Mouse (Mus musculus) hematopoietic multipotent progenitor cell, adult 10-12 weeks (in vitro differentiated cells): ENCODE results near the gene Mbd6. TPM values are rescaled to one million over a fixed set of nuclear protein-coding genes. Genes with fewer than 3 reads are reported as not detected.

Experiments used
- polyA plus RNA-seq: library from polyadenylated mRNA; stranded (reverse); fragments of >175 nt; gene quantifications from 2 replicates; pipeline ENCODE4 v1.2.3, GENCODE M21; 2012; ENCODE audit warnings: low replicate concordance

Gene Mbd6
- polyA plus RNA-seq = 232 and 753 TPM in 2 replicates

DNA sequence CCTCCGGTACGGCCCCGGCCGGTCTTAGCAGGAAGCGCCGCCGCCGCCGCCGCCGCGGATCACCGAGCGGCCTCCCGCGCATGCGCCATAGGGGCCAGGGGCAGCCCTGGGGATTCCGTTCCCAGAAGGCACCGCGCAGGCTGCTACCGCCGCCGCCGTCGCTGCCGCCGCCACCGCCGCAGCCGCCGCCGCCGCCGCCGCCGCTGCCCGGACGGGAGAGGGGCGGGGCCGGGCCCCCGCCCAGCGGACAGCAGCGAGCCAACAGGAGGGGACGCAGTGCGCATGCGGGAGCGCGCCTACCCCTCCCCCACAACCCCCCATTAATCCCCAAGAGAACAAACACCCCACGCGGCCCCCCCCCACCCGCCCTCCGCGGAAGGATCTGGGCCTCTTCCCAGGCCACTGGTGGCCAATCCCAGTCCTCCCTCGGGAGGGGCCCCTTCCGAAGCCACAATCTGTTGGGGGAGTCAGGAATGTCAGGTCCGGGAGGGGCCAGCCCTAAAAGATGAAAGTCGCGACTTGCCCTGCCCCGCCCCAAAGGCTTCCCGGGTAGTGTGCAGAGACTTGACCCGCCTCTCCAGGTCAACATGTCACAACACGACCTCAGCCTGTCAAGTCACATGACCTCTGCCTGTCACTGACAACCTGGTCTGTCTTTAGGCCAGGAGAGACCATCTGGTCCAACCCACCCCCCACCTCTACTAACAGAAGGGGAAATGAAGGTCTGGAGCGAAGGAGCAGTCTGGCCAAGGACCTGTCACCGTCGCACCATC is at the start of gene Mbd6:
Gene Mbd6, minus strand, starts transcription at position 219 of the 773 bp plus-strand sequence.

DNA sequence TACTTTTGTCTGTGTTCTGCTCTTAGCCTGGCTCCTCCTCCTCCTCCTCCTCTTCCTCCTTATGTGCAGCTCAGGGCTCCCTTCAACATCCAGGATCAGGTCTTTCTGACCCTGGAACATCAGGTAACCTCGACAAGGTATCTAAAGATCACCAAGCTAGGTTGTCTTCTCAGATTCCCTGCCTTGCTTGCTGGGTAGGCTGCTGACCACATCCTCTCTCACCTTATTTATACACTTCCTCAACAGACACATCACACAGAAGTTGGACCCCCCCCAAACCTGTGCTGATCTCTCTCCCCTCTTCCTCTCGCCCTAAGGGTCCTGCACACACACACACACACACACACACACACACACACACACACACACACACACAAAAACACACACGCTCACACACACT is 32.8 kb upstream of the Mbd6 start, which contains the start of gene Arhgap9:
Gene Arhgap9, plus strand, starts transcription at position 344 of the 400 bp plus-strand sequence.

DNA sequence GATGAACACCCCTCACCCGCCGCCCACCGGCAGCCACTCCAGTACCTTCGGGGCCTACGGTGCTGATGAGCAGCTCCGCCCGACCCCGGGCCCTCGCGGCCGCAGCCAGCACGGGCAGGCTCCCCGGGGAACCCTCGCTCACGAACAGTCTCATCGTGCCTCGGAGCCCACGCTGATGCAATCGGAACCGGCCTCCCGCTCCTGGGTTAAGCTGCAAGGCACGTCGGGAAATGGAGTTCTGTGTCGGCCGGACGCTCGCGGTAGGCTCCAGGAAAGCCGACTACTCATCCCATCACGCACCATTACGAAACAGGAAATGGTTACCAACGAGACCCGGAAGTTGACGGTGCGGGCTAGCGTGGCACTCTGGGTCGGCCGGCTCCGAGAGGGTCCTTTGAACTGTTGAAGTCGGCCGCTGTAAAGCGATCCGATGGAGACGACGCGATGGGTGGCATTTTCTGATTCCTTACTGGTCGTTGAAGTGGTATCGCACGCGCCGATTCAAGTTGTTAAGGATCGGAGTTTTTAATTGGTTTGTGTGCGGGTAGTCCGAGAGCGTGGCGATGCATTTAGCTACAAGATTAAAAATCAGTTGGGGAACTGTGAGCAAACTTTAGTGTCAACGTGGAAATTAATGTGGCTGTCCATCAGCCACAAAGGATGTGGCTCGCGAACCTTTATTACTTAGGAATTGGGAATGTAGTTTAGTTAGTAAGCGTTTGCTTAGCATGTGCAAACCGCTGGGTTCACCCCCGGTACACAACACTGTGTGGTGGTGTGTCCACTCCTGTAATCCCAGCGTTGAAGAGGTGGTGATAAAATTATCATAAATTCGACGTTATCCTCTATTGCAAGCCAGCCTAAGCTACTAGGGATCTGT is 22.9 kb upstream of the Mbd6 start, which contains the start of gene Mars:
Gene Mars, minus strand, starts transcription at position 311 of the 880 bp plus-strand sequence.

DNA sequence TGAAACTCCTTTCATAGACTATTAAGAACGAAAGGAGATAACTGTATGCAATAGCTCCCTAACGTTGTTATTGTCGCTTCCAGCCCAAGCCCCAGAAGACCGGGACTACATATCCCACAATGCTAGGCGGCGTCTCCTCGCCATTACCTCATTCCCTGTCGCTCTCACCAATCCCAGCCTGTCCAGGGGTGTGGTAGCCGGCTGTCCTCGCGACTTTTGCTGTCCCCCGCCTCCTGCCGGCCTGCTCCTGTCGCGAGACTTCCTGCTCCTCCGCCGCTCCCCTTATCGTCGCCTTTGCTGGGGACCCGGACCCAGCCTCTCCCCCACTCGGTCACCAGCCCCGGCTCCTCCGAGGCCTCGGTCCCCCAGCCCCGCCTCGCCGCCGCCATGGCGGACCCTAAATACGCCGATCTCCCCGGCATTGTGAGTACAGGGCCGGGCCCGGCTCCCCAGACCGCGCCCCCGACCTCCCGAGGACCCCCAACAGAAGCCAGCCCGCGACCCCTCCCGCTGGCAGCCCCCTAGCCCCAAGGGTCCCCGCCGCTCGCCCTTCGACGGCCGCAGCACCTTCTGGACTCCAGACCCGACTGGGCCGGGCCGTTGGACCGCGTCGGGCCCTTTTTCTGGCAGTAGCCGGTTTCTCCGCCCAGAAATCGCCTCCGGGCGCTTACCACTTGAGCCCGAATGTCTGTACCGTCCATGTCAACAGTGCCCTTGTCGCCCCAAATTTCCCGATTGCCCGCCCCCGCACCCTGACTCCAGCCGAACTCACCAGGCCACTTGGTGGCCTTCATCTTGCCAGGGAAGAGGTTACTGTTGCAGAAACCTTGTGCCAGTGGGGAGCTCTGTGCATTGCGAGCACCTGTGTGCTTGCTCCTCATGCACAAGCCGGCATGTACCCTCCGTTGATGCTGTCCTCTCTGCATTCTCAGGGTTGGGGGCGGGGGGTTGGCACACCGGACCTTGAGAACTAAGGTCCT is 22.4 kb downstream of the Mbd6 start, which contains the start of gene Dctn2:
Gene Dctn2, plus strand, starts transcription at position 257 of the 980 bp plus-strand sequence.

DNA sequence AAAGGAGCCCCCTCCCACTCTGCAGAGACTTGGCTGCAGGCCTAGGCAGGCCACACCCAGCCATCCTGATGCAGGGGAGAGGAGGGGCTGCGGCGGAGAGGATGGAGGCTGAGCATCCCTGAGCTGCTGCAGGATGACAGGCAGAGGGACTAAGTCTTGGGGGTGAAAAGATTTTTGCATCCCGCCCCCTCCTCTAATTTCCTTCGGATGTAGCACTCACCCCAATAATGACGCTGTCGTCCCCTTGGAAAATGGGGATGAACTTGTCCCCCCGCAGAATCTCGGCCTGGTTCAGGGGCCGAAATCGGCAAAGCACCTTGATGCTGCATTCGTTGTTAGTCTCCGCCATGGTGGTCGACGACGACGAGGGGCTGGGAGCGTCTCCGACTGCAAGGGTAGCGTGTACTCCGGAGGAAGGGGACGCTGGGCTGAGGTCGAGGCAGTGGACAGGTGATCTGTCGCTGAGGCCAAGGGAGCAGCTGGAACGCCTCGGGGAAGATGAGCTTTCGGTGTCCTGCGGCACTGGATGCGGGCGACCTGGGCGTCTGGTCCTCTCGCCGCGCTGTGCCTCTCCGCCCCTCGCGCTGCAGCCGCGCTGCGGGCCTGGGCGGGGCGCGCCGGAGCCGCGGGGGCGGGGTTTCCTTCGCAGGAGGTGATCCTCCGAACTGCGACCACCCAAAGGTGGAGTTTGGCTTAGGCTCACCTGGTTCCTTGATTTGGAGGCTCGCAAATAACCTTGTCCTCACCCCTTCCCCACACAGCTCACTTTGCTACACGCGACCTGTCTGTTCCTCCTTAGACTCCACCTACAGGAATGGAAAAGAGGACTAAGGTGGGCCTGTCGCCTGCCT is 26.0 kb downstream of the Mbd6 start, which contains the start of gene Kif5a:
Gene Kif5a, minus strand, starts transcription at position 801 of the 851 bp plus-strand sequence.

Other genes with a start within 250 kb of the Mbd6 start
- gene Mettl1, start 247.6 kb downstream of the Mbd6 start, polyA plus RNA-seq = 8.2 and 18.0 TPM in 2 replicates
- 0.30 and 0.39 TPM in 2 replicates for gene Eef1akmt3, start 247.5 kb downstream of the Mbd6 start, polyA plus RNA-seq
- 0.08 TPM in 1 of 2 replicates, not detected in the other for gene Cyp27b1, start 240.8 kb downstream of the Mbd6 start, polyA plus RNA-seq
- 5.6 and 13.1 TPM in 2 replicates for gene March9, start 228.8 kb downstream of the Mbd6 start, polyA plus RNA-seq
- gene Cdk4, start 225.5 kb downstream of the Mbd6 start, polyA plus RNA-seq = 378 and 643 TPM in 2 replicates
- gene Tspan31, start 218.8 kb downstream of the Mbd6 start, polyA plus RNA-seq = 28.3 and 29.1 TPM in 2 replicates
- gene Agap2, start 213.7 kb downstream of the Mbd6 start, polyA plus RNA-seq = 89.4 and 209 TPM in 2 replicates
- 207 and 236 TPM in 2 replicates for gene Os9, start 167.9 kb downstream of the Mbd6 start, polyA plus RNA-seq
- gene B4galnt1, start 123.8 kb downstream of the Mbd6 start, polyA plus RNA-seq = 492 and 503 TPM in 2 replicates
- 0.30 and 0.75 TPM in 2 replicates for gene Slc26a10, start 108.4 kb downstream of the Mbd6 start, polyA plus RNA-seq
- gene Arhgef25, start 98.9 kb downstream of the Mbd6 start, polyA plus RNA-seq = 2.0 and 2.8 TPM in 2 replicates
- 78.7 and 214 TPM in 2 replicates for gene Dtx3, start 93.3 kb downstream of the Mbd6 start, polyA plus RNA-seq
- gene Pip4k2c, start 77.4 kb downstream of the Mbd6 start, polyA plus RNA-seq = 38.8 and 44.6 TPM in 2 replicates
- gene Kif5a, start 25.7 kb downstream of the Mbd6 start, polyA plus RNA-seq = 0.61 and 0.80 TPM in 2 replicates
- gene Dctn2, start 22.6 kb downstream of the Mbd6 start, polyA plus RNA-seq = 113 TPM in 2 replicates
- gene Mars, start 22.8 kb upstream of the Mbd6 start, polyA plus RNA-seq = 10.4 and 46.9 TPM in 2 replicates
- 62.6 and 140 TPM in 2 replicates for gene Arhgap9, start 32.9 kb upstream of the Mbd6 start, polyA plus RNA-seq
- 0.10 TPM in 2 replicates for gene Gli1, start 53.0 kb upstream of the Mbd6 start, polyA plus RNA-seq
- gene Inhbe, start 65.4 kb upstream of the Mbd6 start, polyA plus RNA-seq = not detected in 2 replicates
- gene Inhbc, start 81.4 kb upstream of the Mbd6 start, polyA plus RNA-seq = not detected in 2 replicates
- gene R3hdm2, start 91.3 kb upstream of the Mbd6 start, polyA plus RNA-seq = 148 and 183 TPM in 2 replicates
- 1.4 and 2.5 TPM in 2 replicates for gene Stac3, start 212.7 kb upstream of the Mbd6 start, polyA plus RNA-seq
- gene Ndufa4l2, start 225.9 kb upstream of the Mbd6 start, polyA plus RNA-seq = 0.44 and 1.5 TPM in 2 replicates
- gene Shmt2, start 233.4 kb upstream of the Mbd6 start, polyA plus RNA-seq = 94.2 and 147 TPM in 2 replicates
- 0.07 TPM in 1 of 2 replicates, not detected in the other for gene Nxph4, start 245.5 kb upstream of the Mbd6 start, polyA plus RNA-seq